Mouse (Mus musculus): ENCODE measurements at regions not wholly inside any gene's neighbourhood (a gene's known extent, or its start where the extent isn't known, plus 50 kb on each side); places are given as distances from the start of the nearest gene placed in this dataset.

- DNase-seq (ENCODE audit: low spot score in 2 of 2): no peak
- intact Hi-C loops (cut with DNase I): no loop called here
These were observed 90.1 kb downstream of the Gm26897 start for GRCm38 (mm10) chr5:111823842-111824241.

GRCm38 (mm10) chr5:111824600-111825130, 90.9 kb downstream of the Gm26897 start:
- intact Hi-C loops (cut with DNase I): no loop called here
- DNase-seq (ENCODE audit: low spot score in 2 of 2): no peak

GRCm38 (mm10) chr5:111829891-111830290, 96.2 kb downstream of the Gm26897 start:
- no peak for DNase-seq (ENCODE audit: low spot score in 2 of 2)
- intact Hi-C loops (cut with DNase I): no loop called here

- DNase-seq (ENCODE audit: low spot score in 2 of 2): peak in 1 of 2 experiments; percentile 41
- intact Hi-C loops (cut with DNase I): no loop called here
These were observed 102.3 kb downstream of the Gm26897 start for GRCm38 (mm10) chr5:111835737-111836667.

GRCm38 (mm10) chr5:111836668-111837234, 103.0 kb downstream of the Gm26897 start:
- no peak for DNase-seq (ENCODE audit: low spot score in 2 of 2)
- intact Hi-C loops (cut with DNase I): no loop called here

- no peak for DNase-seq (ENCODE audit: low spot score in 2 of 2)
- intact Hi-C loops (cut with DNase I): no loop called here
These were observed 108.7 kb downstream of the Gm26897 start for GRCm38 (mm10) chr5:111842461-111842860.

- intact Hi-C loops (cut with DNase I): no loop called here
- no peak for DNase-seq (ENCODE audit: low spot score in 2 of 2)
These were observed 110.0 kb downstream of the Gm26897 start for GRCm38 (mm10) chr5:111843622-111844239.

GRCm38 (mm10) chr5:111844528-111844927, 110.8 kb downstream of the Gm26897 start:
- DNase-seq (ENCODE audit: low spot score in 2 of 2): no peak
- intact Hi-C loops (cut with DNase I): no loop called here

GRCm38 (mm10) chr5:111848917-111849316, 115.2 kb downstream of the Gm26897 start:
- intact Hi-C loops (cut with DNase I): no loop called here
- DNase-seq (ENCODE audit: low spot score in 2 of 2): no peak

- no peak for DNase-seq (ENCODE audit: low spot score in 2 of 2)
These were observed 119.0 kb downstream of the Gm26897 start for GRCm38 (mm10) chr5:111852682-111853081.

GRCm38 (mm10) chr5:111855366-111855765, 121.6 kb downstream of the Gm26897 start:
- intact Hi-C loops (cut with DNase I): no loop called here
- DNase-seq (ENCODE audit: low spot score in 2 of 2): no peak

More at GRCm38 (mm10) chr5:111852682-111853081, 119.0 kb downstream of the Gm26897 start:
- intact Hi-C loops (cut with DNase I): no loop called here

GRCm38 (mm10) chr5:111857200-111857599, 123.5 kb downstream of the Gm26897 start:
- no peak for DNase-seq (ENCODE audit: low spot score in 2 of 2)
- intact Hi-C loops (cut with DNase I): no loop called here

GRCm38 (mm10) chr5:111860436-111860835, 126.7 kb downstream of the Gm26897 start:
- no peak for DNase-seq (ENCODE audit: low spot score in 2 of 2)
- intact Hi-C loops (cut with DNase I): no loop called here

- intact Hi-C loops (cut with DNase I): no loop called here
- DNase-seq (ENCODE audit: low spot score in 2 of 2): no peak
These were observed 128.6 kb downstream of the Gm26897 start for GRCm38 (mm10) chr5:111862331-111862730.

GRCm38 (mm10) chr5:111863922-111864321, 130.2 kb downstream of the Gm26897 start:
- no peak for DNase-seq (ENCODE audit: low spot score in 2 of 2)
- intact Hi-C loops (cut with DNase I): no loop called here

GRCm38 (mm10) chr5:111864606-111865005, 130.9 kb downstream of the Gm26897 start:
- intact Hi-C loops (cut with DNase I): no loop called here
- DNase-seq (ENCODE audit: low spot score in 2 of 2): peak; percentile 35 to 51

- DNase-seq (ENCODE audit: low spot score in 2 of 2): no peak
- intact Hi-C loops (cut with DNase I): no loop called here
These were observed 135.3 kb downstream of the Gm26897 start for GRCm38 (mm10) chr5:111869011-111869410.

GRCm38 (mm10) chr5:111877165-111877793, 143.6 kb downstream of the Gm26897 start:
- no peak for DNase-seq (ENCODE audit: low spot score in 2 of 2)
- intact Hi-C loops (cut with DNase I): no loop called here

GRCm38 (mm10) chr5:111879044-111879443, 145.3 kb downstream of the Gm26897 start:
- intact Hi-C loops (cut with DNase I): no loop called here
- DNase-seq (ENCODE audit: low spot score in 2 of 2): no peak

- intact Hi-C loops (cut with DNase I): no loop called here
- no peak for DNase-seq (ENCODE audit: low spot score in 2 of 2)
These were observed 146.5 kb downstream of the Gm26897 start for GRCm38 (mm10) chr5:111880268-111880667.
